Mouse (Mus musculus) gastrocnemius, adult 18-20 months (tissue): Measurements from ENCODE around the gene Nipbl. TPM values are rescaled to one million over a fixed set of nuclear protein-coding genes. Genes with fewer than 3 reads are reported as not detected.

Experiments used
- DNase-seq: peaks from one replicate; pipeline ENCODE4 v3.0.0; 2021; ENCODE audit warnings: low spot score
- total RNA-seq, 2 experiments: library from RNA; stranded (reverse); gene quantifications; 2 replicates each; pipeline ENCODE4 v1.2.3; 2021

The Nipbl gene
- total RNA-seq, 2 experiments from 2014 or later, result 19.3 to 22.3 TPM

- no peak for DNase-seq
Observed at GRCm38 (mm10) chr15:8420909-8421308, 23.4 kb downstream of the Nipbl start.

- no peak for DNase-seq
Observed at GRCm38 (mm10) chr15:8416500-8417138, 27.6 kb downstream of the Nipbl start.

GRCm38 (mm10) chr15:8413356-8413755 is 30.9 kb downstream of the Nipbl start:
- DNase-seq, result no peak

GRCm38 (mm10) chr15:8411873-8412272 is 32.4 kb downstream of the Nipbl start:
- no peak for DNase-seq

GRCm38 (mm10) chr15:8411168-8411837 is 33.0 kb downstream of the Nipbl start:
- no peak for DNase-seq

GRCm38 (mm10) chr15:8407082-8407481 is 37.2 kb downstream of the Nipbl start:
- no peak for DNase-seq

GRCm38 (mm10) chr15:8406219-8406618 is 38.0 kb downstream of the Nipbl start:
- no peak for DNase-seq

GRCm38 (mm10) chr15:8402591-8402990 is 41.7 kb downstream of the Nipbl start:
- DNase-seq, result no peak

- DNase-seq, result peak; percentile 43
Observed at GRCm38 (mm10) chr15:8401536-8401935, 42.7 kb downstream of the Nipbl start.

- no peak for DNase-seq
Observed at GRCm38 (mm10) chr15:8391764-8392163, 52.5 kb downstream of the Nipbl start.

- peak; percentile 62 for DNase-seq
Observed at GRCm38 (mm10) chr15:8382213-8382612, 62.0 kb downstream of the Nipbl start.

- DNase-seq, result no peak
Observed at GRCm38 (mm10) chr15:8375657-8376056, 68.6 kb downstream of the Nipbl start.

GRCm38 (mm10) chr15:8374724-8375123 is 69.5 kb downstream of the Nipbl start:
- no peak for DNase-seq

- DNase-seq, result no peak
Observed at GRCm38 (mm10) chr15:8347104-8347773, 97.0 kb downstream of the Nipbl start.

GRCm38 (mm10) chr15:8340596-8340995 is 103.7 kb downstream of the Nipbl start:
- DNase-seq, result no peak

GRCm38 (mm10) chr15:8331547-8331946 is 112.7 kb downstream of the Nipbl start:
- no peak for DNase-seq

GRCm38 (mm10) chr15:8325629-8326028 is 118.6 kb downstream of the Nipbl start:
- DNase-seq, result no peak

GRCm38 (mm10) chr15:8324833-8325232 is 119.4 kb downstream of the Nipbl start:
- no peak for DNase-seq

- no peak for DNase-seq
Observed at GRCm38 (mm10) chr15:8324061-8324460, 120.2 kb downstream of the Nipbl start.

GRCm38 (mm10) chr15:8321491-8321890 is 122.8 kb downstream of the Nipbl start:
- peak; percentile 47 for DNase-seq

- DNase-seq, result no peak
Observed at GRCm38 (mm10) chr15:8319191-8319590, 125.1 kb downstream of the Nipbl start.

- DNase-seq, result no peak
Observed at GRCm38 (mm10) chr15:8317381-8317780, 126.9 kb downstream of the Nipbl start.

- no peak for DNase-seq
Observed at GRCm38 (mm10) chr15:8305474-8305873, 138.8 kb downstream of the Nipbl start.
